Mouse (Mus musculus) thymus, adult 2 months (tissue): ENCODE results near the gene Myo7a. TPM values are rescaled to one million over a fixed set of nuclear protein-coding genes. Genes with fewer than 3 reads are reported as not detected.

ENCODE experiments used
- DNase-seq: peaks from one replicate; pipeline ENCODE4 v3.0.0; 2021
- H3K27ac ChIP-seq: fragments of 200-500 bp; 2 replicates; pipeline ENCODE4 v1.5.1; 2012; ENCODE audit warnings: low read length, control low read depth; ENCODE audit not compliant: control insufficient read depth, insufficient read depth
- H3K27me3 ChIP-seq: fragments of 200-500 bp; 2 replicates; pipeline ENCODE4 v1.6.1; 2012; ENCODE audit warnings: mild to moderate bottlenecking, low read length, moderate library complexity, mixed read lengths; ENCODE audit not compliant: control insufficient read depth, insufficient read depth
- H3K36me3 ChIP-seq: fragments of 200-500 bp; 2 replicates; pipeline ENCODE4 v1.6.1; 2012; ENCODE audit warnings: mild to moderate bottlenecking, low read length, moderate library complexity; ENCODE audit not compliant: control insufficient read depth, insufficient read depth
- H3K4me1 ChIP-seq: fragments of 200-500 bp; replicated peaks from 2 replicates; pipeline ENCODE4 v1.6.1; 2012; ENCODE audit warnings: low read length; ENCODE audit not compliant: control insufficient read depth, insufficient read depth
- H3K4me3 ChIP-seq: fragments of 200-500 bp; 2 replicates; pipeline ENCODE4 v1.5.1; 2012; ENCODE audit warnings: mild to moderate bottlenecking, low read length, control low read depth, moderate library complexity; ENCODE audit not compliant: control insufficient read depth, insufficient read depth
- CTCF ChIP-seq: fragments of 200-500 bp; IDR thresholded peaks from 2 replicates; pipeline ENCODE4 v1.5.1; 2012; ENCODE audit warnings: mild to moderate bottlenecking, control low read depth, low read length, moderate library complexity, borderline replicate concordance; ENCODE audit not compliant: control insufficient read depth, poor library complexity, insufficient read depth; ENCODE audit errors: extremely low read depth
- POLR2A ChIP-seq: fragments of 200-500 bp; IDR thresholded peaks from 2 replicates; pipeline ENCODE4 v1.6.1; 2012; ENCODE audit warnings: mild to moderate bottlenecking, low read length, control low read depth, moderate library complexity; ENCODE audit not compliant: control insufficient read depth, poor library complexity, insufficient read depth; ENCODE audit errors: extremely low read depth
- WGBS: fragments of 180-500 bp; shearing (Covaris S2); methylation state at CpG from one replicate; pipeline ENCODE4 v1.1.7; 2018; 5-methylcytosine and 5-hydroxymethylcytosine counted together
- polyA plus RNA-seq: library from polyadenylated mRNA; depleted of rRNA; stranded (reverse); fragments of >200 nt; gene quantifications from 2 replicates; pipeline ENCODE4 v1.2.3, GENCODE M21; 2012; rRNA removed

Gene Myo7a
- polyA plus RNA-seq: 8.0 and 10.1 TPM in 2 replicates

GRCm38 (mm10) chr7:98119179-98119960, at the start of gene Myo7a:
Gene Myo7a, minus strand, starts transcription at chr7:98119524.
- H3K36me3 ChIP-seq: no peaks in the 10 kb centered on the region
- H3K4me1 ChIP-seq: peaks cover 10% of the 10 kb centered on the region
- H3K27me3 ChIP-seq: no peaks in the 10 kb centered on the region
- H3K27ac ChIP-seq: no peak within 1 kb of the TSS
- no peak for DNase-seq
- WGBS: 70% methylated on average over 9 of the region's 9 CpGs
- no peak for TF ChIP-seq POLR2A
- TF ChIP-seq CTCF: no peak
- H3K4me3 ChIP-seq: peak within 1 kb of the TSS; percentile 51

GRCm38 (mm10) chr7:98164999-98165528, 45.7 kb upstream of the Myo7a start:
- peaks cover 22% of the 10 kb centered on the region for H3K4me1 ChIP-seq
- no peaks in the 10 kb centered on the region for H3K36me3 ChIP-seq
- no peak overlapping the region for H3K27ac ChIP-seq
- H3K27me3 ChIP-seq: no peaks in the 10 kb centered on the region
- DNase-seq: peak; percentile 57
- 17% methylated on average over 10 of the region's 10 CpGs for WGBS
- TF ChIP-seq CTCF (no peak), POLR2A (no peak)
- peak overlapping the region; percentile 10 for H3K4me3 ChIP-seq

- Histone ChIP-seq H3K4me3 (no peak overlapping the region), H3K36me3 (no peaks in the 10 kb centered on the region), H3K4me1 (peaks cover 22% of the 10 kb centered on the region), H3K27ac (no peak overlapping the region), H3K27me3 (no peaks in the 10 kb centered on the region)
- peak; percentile 54 for DNase-seq
- no peak for TF ChIP-seq POLR2A
- TF ChIP-seq CTCF: no peak
- WGBS: 52% methylated on average over 9 of the region's 9 CpGs
These were observed 45.2 kb upstream of the Myo7a start for GRCm38 (mm10) chr7:98164382-98164998.

GRCm38 (mm10) chr7:98163700-98164099, 44.4 kb upstream of the Myo7a start:
- no peak for TF ChIP-seq POLR2A
- TF ChIP-seq CTCF: no peak

GRCm38 (mm10) chr7:98162239-98162638, 42.9 kb upstream of the Myo7a start:
- Histone ChIP-seq H3K4me3 (no peak overlapping the region), H3K27ac (no peak overlapping the region), H3K27me3 (no peaks in the 10 kb centered on the region), H3K4me1 (peaks cover 22% of the 10 kb centered on the region), H3K36me3 (no peaks in the 10 kb centered on the region)
- no peak for TF ChIP-seq CTCF
- TF ChIP-seq POLR2A: no peak
- no peak for DNase-seq
- 89% methylated on average over 6 of the region's 6 CpGs for WGBS

More at GRCm38 (mm10) chr7:98163700-98164099, 44.4 kb upstream of the Myo7a start:
- Histone ChIP-seq H3K27me3 (no peaks in the 10 kb centered on the region), H3K4me1 (peaks cover 22% of the 10 kb centered on the region), H3K36me3 (no peaks in the 10 kb centered on the region), H3K27ac (no peak overlapping the region), H3K4me3 (no peak overlapping the region)
- 65% methylated on average over 3 of the region's 3 CpGs for WGBS
- DNase-seq: no peak

- Histone ChIP-seq H3K36me3 (no peaks in the 10 kb centered on the region), H3K4me3 (no peak overlapping the region), H3K27me3 (no peaks in the 10 kb centered on the region), H3K4me1 (peaks cover 14% of the 10 kb centered on the region), H3K27ac (no peak overlapping the region)
- TF ChIP-seq POLR2A: no peak
- no peak for TF ChIP-seq CTCF
- DNase-seq: no peak
- 65% methylated on average over 8 of the region's 8 CpGs for WGBS
These were observed 40.9 kb upstream of the Myo7a start for GRCm38 (mm10) chr7:98160041-98160740.
